Mouse (Mus musculus) neural tube, embryonic 12.5 days (tissue): ENCODE results near the gene Kcnq1. TPM values are rescaled to one million over a fixed set of nuclear protein-coding genes. Genes with fewer than 3 reads are reported as not detected.

Experiments used
- ATAC-seq: fragments of 200-750 bp; cut with Nextera tagmentation; 2 replicates; pipeline ENCODE4 v1.8.0; 2017; ENCODE audit warnings: low read depth, mild to moderate bottlenecking, moderate TSS enrichment, moderate library complexity; ENCODE audit not compliant: low FRiP score
- H3K27ac ChIP-seq: fragments of 300-500 bp; sonication (generic); 2 replicates; pipeline ENCODE4 v1.5.1; 2016
- H3K27me3 ChIP-seq: fragments of 300-500 bp; sonication (generic); replicated peaks from 2 replicates; pipeline ENCODE4 v1.6.1; 2016; ENCODE audit warnings: mild to moderate bottlenecking
- H3K36me3 ChIP-seq: fragments of 300-500 bp; sonication (generic); 2 replicates; pipeline ENCODE4 v1.6.1; 2016; ENCODE audit warnings: mild to moderate bottlenecking
- H3K4me1 ChIP-seq: fragments of 300-500 bp; sonication (generic); 2 replicates; pipeline ENCODE4 v1.6.1; 2016
- H3K4me2 ChIP-seq: fragments of 300-500 bp; sonication (generic); replicated peaks from 2 replicates; pipeline ENCODE4 v1.6.1; 2016; ENCODE audit warnings: mild to moderate bottlenecking
- H3K4me3 ChIP-seq: fragments of 300-500 bp; sonication (generic); 2 replicates; pipeline ENCODE4 v1.5.1; 2016
- H3K9ac ChIP-seq: fragments of 300-500 bp; sonication (generic); 2 replicates; pipeline ENCODE4 v1.6.1; 2016; ENCODE audit warnings: mild to moderate bottlenecking
- H3K9me3 ChIP-seq: fragments of 300-500 bp; sonication (generic); 2 replicates; pipeline ENCODE4 v1.6.1; 2016; ENCODE audit warnings: mild to moderate bottlenecking
- WGBS: fragments of 180-500 bp; shearing (Covaris S2); methylation state at CpG from one replicate; pipeline ENCODE4 v1.1.7; 2016; 5-methylcytosine and 5-hydroxymethylcytosine counted together
- polyA plus RNA-seq: library from polyadenylated mRNA; unstranded; fragments of >200 nt; fragmentation: Nextera tagmentation; extraction: Ambion mirVana; gene quantifications from 2 replicates; pipeline ENCODE4 v1.2.1, GENCODE M21; 2016

Gene Kcnq1
- polyA plus RNA-seq, 1 experiment from 2014 or later: 0.99 TPM

DNA sequence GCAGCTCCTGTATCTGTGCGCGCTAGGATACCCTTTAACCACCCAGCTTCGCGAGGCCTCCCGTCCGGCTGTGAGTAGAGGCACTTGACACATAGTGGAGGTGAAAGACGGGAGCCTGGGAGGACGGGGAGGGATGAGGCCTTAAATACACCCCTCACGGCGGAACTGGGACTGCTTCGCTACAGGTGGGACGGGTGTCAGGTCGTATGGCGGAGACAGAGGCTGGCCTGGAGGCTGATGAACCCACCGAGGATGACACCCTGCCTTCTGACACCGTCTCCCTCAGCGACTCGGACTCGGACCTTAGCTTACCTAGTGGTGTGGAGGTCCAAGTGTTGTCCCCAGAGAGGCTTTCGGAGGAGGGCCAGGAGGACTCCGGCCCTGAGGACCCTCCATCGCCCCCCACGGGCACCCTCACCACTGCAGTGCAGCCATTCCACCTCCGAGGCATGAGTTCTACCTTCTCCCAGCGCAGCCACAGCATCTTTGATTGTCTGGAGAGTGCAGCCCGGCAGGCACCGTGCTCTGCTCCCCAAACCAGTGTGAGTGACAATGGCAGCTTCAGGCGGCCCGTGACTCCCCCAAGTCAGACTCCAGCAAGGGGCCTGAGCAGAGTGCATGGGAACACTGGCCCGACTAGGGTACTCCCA lies 36.3 kb upstream of the Kcnq1 start:
- Histone ChIP-seq H3K4me3 (peak overlapping the region; percentile 84), H3K27me3 (no peaks in the 10 kb centered on the region), H3K36me3 (peaks cover 23% of the 10 kb centered on the region), H3K9ac (peak overlapping the region; percentile 88), H3K4me1 (peaks cover 31% of the 10 kb centered on the region), H3K9me3 (no peaks in the 10 kb centered on the region), H3K4me2 (peak overlapping the region; percentile 99), H3K27ac (0 out of 2 replicates have a peak overlapping the region, but pooled peaks have one; percentile 50)
- WGBS: 11% methylated on average over 30 of the region's 30 CpGs
- no peak; the same call in 1 of the 2 replicates for ATAC-seq

DNA sequence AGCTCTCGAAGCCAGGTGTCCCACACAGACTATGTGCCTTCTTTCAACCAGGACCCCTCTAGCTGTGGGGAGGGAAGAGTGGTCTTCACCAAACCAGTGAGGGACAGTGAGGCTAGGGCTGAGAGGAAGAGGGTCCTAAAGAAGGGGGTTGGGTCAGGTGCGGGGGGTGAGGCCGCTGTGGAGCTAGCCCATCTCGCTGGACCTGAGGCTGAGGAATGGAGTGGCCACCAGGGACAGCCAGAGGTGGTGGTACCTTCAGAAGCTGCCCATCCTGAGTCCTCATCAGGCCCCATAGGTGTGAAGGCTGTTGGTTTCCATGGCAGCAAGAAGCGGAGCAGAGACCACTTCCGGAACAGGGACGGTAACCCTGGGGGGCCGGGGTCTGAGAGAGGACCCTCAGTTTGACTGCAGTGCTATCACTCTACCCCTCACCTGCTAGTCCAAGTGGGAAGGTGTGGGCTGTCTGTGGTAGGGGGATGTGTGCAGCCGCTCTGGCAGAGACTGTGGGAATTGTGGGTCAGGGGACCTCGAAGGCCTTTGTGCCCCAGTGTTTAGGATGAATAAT lies 35.6 kb upstream of the Kcnq1 start:
- Histone ChIP-seq H3K4me1 (peaks cover 31% of the 10 kb centered on the region), H3K36me3 (peaks cover 16% of the 10 kb centered on the region), H3K9me3 (no peaks in the 10 kb centered on the region), H3K9ac (peak overlapping the region; percentile 88), H3K27me3 (no peaks in the 10 kb centered on the region), H3K27ac (no peak overlapping the region), H3K4me2 (peak overlapping the region; percentile 99), H3K4me3 (peak overlapping the region; percentile 84)
- no peak for ATAC-seq
- WGBS: 90% methylated on average over 10 of the region's 10 CpGs

DNA sequence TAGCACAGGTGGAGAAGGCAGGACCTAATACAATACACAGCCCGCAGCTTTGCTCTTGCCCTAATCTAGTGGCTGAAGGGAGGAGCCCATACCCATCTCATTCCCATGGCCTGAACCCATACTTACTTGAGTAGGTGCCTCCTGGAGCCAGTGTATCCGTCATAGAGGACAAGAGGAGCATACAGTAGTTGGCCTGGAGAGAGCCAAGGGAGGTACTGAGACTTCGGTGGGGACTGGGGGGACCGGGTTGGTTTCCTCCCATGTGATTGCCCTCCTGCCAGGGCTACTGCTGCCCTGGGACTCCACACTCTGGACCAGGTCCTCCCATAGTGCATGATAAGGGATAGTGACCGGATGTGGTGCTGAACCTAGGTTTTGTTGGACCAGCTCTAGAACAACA lies 33.6 kb upstream of the Kcnq1 start:
- H3K36me3 ChIP-seq: no peaks in the 10 kb centered on the region

DNA sequence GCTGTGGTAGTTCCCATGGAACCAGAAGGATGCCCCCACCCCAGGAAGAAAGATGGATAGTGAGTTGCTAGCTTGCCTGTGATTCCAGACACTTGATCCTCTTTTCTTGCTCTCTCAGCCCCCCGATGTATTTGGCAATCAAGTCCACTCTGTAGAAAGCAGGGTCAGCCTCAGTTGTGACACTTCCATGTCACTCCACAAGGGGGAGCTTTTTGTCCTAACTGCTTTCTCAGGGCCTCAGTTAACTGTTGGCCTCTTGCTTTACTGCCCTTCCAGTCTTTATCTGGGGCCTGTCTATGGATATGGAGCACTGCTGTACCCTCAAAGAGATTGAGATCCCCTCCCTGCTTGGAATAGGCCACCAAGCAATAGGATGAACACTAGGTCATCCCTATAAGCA lies 33.1 kb upstream of the Kcnq1 start:
- no peak for ATAC-seq
- WGBS: 65% methylated on average over 1 of the region's 1 CpGs

More for the DNA sequence above, 33.6 kb upstream of the Kcnq1 start:
- H3K9me3 ChIP-seq: no peaks in the 10 kb centered on the region
- H3K27me3 ChIP-seq: no peaks in the 10 kb centered on the region
- no peak overlapping the region for H3K4me2 ChIP-seq
- no peak overlapping the region for H3K27ac ChIP-seq
- no peak for ATAC-seq
- H3K4me1 ChIP-seq: peaks cover 29% of the 10 kb centered on the region
- H3K4me3 ChIP-seq: no peak overlapping the region
- WGBS: 88% methylated on average over 5 of the region's 5 CpGs
- H3K9ac ChIP-seq: no peak overlapping the region

DNA sequence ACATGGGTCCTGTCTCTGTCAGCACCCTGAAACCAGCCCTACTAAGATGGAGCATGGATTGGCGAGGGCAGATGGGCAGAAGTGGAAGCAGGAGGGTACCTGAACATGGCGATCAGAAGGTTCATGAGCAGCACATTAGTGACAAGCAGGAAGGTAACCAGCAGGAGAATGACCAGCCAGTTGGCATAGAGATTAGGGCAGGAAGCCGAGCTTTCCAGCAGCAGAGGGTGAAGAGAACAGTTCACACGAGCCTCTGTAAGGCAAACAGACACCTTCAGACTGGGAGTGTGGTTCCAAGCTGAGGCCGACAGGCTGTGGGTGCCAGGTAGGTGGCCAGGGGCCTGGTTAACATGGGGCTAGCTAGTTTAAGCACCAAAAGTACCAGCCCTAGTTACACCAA lies 30.8 kb upstream of the Kcnq1 start:
- Histone ChIP-seq H3K9me3 (no peaks in the 10 kb centered on the region), H3K4me2 (no peak overlapping the region), H3K4me1 (peaks cover 11% of the 10 kb centered on the region), H3K27ac (no peak overlapping the region), H3K36me3 (no peaks in the 10 kb centered on the region), H3K9ac (no peak overlapping the region), H3K27me3 (no peaks in the 10 kb centered on the region), H3K4me3 (no peak overlapping the region)
- no peak for ATAC-seq
- 73% methylated on average over 5 of the region's 5 CpGs for WGBS

More for the DNA sequence above, 33.1 kb upstream of the Kcnq1 start:
- Histone ChIP-seq H3K27me3 (no peaks in the 10 kb centered on the region), H3K9ac (no peak overlapping the region), H3K36me3 (no peaks in the 10 kb centered on the region), H3K9me3 (no peaks in the 10 kb centered on the region), H3K4me1 (peaks cover 25% of the 10 kb centered on the region), H3K27ac (no peak overlapping the region), H3K4me3 (no peak overlapping the region), H3K4me2 (no peak overlapping the region)

DNA sequence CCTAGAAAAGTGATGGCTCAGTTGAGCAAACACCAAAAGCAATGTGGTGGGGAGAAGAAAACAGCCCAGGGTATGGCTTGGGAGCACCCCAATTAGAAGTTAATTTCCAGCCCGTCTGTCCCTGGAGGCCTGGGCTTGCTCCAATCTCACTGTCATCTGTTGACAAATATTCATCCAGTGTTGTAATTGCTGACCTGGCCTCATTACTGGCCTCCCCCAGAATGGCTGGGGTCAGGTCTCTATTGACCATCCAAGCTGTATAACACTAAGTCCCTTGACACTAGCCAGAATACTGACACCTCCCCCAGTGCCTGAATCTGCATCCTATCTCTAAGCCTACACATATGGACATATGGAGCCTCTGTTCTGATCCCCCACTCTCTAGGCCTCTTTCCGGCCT lies 28.8 kb upstream of the Kcnq1 start:
- no peak for ATAC-seq
- H3K27ac ChIP-seq: no peak overlapping the region
- H3K36me3 ChIP-seq: no peaks in the 10 kb centered on the region
- no peak overlapping the region for H3K9ac ChIP-seq
- H3K4me2 ChIP-seq: no peak overlapping the region
- no peaks in the 10 kb centered on the region for H3K27me3 ChIP-seq
- H3K4me3 ChIP-seq: no peak overlapping the region
- H3K4me1 ChIP-seq: no peaks in the 10 kb centered on the region
- H3K9me3 ChIP-seq: no peaks in the 10 kb centered on the region
- WGBS: 81% methylated on average over 2 of the region's 2 CpGs

DNA sequence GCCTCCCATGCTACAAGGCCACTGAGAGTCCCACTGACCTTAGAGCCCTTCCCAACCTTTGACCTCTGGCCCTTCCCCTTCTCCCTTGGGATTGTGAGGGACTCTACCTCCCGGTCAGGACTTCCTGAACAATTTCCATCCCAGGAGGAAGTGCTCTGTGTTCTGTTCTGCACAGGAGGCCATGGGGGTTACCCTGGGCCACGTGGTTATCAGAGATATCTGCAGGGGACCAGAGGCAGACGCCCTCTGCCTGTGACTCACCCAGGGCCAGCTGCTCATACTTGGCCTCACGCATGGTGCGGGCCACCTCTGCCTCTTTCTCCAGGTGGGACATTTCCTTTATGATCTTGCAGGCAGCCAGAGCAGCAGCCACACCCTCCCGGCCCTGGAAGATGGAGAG lies 24.1 kb upstream of the Kcnq1 start:
- no peak for ATAC-seq
- peaks cover 4% of the 10 kb centered on the region; the same call in 1 of the 2 replicates for H3K4me1 ChIP-seq
- 70% methylated on average over 6 of the region's 6 CpGs for WGBS
- H3K4me2 ChIP-seq: no peak overlapping the region
- no peaks in the 10 kb centered on the region for H3K36me3 ChIP-seq
- no peaks in the 10 kb centered on the region for H3K9me3 ChIP-seq
- no peak overlapping the region for H3K27ac ChIP-seq
- H3K27me3 ChIP-seq: no peaks in the 10 kb centered on the region
- no peak overlapping the region for H3K4me3 ChIP-seq
- H3K9ac ChIP-seq: 0 out of 2 replicates have a peak overlapping the region, but pooled peaks have one; percentile 13

DNA sequence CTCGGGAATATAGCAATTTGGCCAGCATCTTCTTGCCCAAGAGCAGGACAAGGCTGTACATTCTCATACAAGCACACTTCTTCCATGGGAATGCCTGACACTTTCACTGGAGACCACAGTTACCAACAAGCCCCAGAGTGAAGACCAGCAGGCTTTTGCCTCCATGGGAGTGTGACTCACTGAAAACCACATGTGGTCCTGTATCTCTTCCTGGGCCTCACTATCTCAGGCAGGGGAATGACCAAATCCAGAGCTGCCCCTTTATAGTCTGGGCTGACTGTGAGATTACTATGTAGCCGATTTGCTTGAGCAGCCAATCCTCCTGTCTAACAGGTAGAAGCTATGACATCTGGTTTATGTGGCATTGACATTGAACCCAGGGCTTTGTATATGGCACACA lies 22.5 kb upstream of the Kcnq1 start:
- Histone ChIP-seq H3K9me3 (no peaks in the 10 kb centered on the region), H3K36me3 (no peaks in the 10 kb centered on the region), H3K4me2 (no peak overlapping the region), H3K27ac (no peak overlapping the region), H3K9ac (no peak overlapping the region), H3K4me3 (no peak overlapping the region), H3K4me1 (peaks cover 10% of the 10 kb centered on the region; the same call in 1 of the 2 replicates), H3K27me3 (no peaks in the 10 kb centered on the region)
- no peak for ATAC-seq
- WGBS: 85% methylated on average over 2 of the region's 2 CpGs

DNA sequence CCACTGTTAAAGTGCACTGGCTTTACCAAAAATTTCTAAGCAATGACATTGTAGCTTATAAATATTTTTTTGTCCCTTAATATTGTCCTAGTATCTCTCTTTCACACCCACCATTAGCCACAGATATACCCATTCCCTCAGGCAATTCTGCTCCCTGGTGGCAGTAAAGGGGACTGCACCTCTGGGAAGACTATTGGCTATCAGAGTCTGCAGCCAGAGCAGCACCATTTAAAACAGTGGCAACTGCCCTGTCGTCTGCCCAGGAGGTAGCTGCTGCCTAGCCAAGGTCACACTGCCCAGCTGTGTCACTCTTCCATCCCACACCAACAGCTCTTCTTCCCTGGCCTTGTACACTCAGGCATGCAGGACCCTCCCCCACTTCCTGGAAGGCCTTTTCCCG lies 19.8 kb upstream of the Kcnq1 start:
- Histone ChIP-seq H3K27ac (no peak overlapping the region), H3K4me2 (no peak overlapping the region), H3K27me3 (no peaks in the 10 kb centered on the region; the same call in 1 of the 2 replicates), H3K4me1 (peaks cover 10% of the 10 kb centered on the region; the same call in 1 of the 2 replicates), H3K4me3 (no peak overlapping the region), H3K9me3 (no peaks in the 10 kb centered on the region), H3K9ac (no peak overlapping the region), H3K36me3 (no peaks in the 10 kb centered on the region)
- no peak for ATAC-seq
- 53% methylated on average over 2 of the region's 2 CpGs for WGBS

DNA sequence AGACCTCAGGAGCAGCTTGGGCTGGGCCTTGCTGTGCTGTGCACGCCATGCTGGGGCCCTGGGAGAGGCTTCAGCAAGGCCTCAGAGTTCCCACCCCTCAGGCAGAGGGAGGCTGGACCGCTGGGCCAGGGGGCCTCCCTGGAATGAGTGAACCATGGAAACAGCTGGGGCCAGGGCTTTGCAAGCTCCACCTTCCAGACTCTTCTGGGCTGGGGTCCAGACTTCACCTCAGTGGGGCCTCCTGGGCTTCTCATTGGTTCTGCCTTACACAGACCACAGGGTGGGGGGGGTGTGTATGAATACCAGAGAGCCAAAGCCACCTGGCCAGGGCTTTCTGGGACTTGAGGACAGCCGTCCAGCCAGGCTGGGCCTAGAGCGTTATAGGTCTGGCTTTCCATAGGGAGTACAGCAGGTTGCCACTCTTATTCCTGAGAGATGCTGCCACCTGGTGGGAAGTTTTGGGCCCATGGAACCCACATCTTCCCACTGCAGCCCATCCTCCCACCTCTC lies 19.0 kb upstream of the Kcnq1 start:
- Histone ChIP-seq H3K4me1 (peaks cover 10% of the 10 kb centered on the region; the same call in 1 of the 2 replicates), H3K4me2 (no peak overlapping the region), H3K4me3 (no peak overlapping the region), H3K27me3 (no peaks in the 10 kb centered on the region; the same call in 1 of the 2 replicates), H3K9ac (no peak overlapping the region), H3K9me3 (no peaks in the 10 kb centered on the region), H3K27ac (no peak overlapping the region), H3K36me3 (no peaks in the 10 kb centered on the region)
- WGBS: 40% methylated on average over 4 of the region's 4 CpGs
- peak; percentile 58 for ATAC-seq

DNA sequence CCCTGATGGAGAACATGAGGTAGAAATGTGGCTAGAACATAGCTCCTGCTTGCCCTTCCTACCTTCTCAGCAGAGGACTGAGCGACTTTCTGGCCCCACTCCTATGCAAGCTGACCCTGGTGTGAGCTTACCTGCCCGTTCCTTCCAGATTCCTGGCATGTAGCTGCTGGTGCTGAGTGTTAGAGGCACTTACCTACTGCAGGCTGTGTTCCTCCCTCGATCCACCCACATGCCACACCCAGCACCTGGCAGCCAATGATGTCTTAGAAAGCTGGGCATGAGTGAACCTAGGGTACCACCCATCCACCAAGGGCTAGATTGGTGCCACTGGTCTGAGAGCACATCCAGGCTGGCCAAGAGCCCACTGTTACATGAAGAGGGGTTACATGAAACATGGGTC lies 12.3 kb upstream of the Kcnq1 start:
- H3K4me2 ChIP-seq: no peak overlapping the region
- no peak overlapping the region for H3K27ac ChIP-seq
- no peak overlapping the region for H3K9ac ChIP-seq
- ATAC-seq: no peak
- no peak overlapping the region for H3K4me3 ChIP-seq
- no peaks in the 10 kb centered on the region for H3K36me3 ChIP-seq
- WGBS: 67% methylated on average over 3 of the region's 3 CpGs
- H3K9me3 ChIP-seq: no peaks in the 10 kb centered on the region
- H3K4me1 ChIP-seq: no peaks in the 10 kb centered on the region
- no peaks in the 10 kb centered on the region; the same call in 1 of the 2 replicates for H3K27me3 ChIP-seq

DNA sequence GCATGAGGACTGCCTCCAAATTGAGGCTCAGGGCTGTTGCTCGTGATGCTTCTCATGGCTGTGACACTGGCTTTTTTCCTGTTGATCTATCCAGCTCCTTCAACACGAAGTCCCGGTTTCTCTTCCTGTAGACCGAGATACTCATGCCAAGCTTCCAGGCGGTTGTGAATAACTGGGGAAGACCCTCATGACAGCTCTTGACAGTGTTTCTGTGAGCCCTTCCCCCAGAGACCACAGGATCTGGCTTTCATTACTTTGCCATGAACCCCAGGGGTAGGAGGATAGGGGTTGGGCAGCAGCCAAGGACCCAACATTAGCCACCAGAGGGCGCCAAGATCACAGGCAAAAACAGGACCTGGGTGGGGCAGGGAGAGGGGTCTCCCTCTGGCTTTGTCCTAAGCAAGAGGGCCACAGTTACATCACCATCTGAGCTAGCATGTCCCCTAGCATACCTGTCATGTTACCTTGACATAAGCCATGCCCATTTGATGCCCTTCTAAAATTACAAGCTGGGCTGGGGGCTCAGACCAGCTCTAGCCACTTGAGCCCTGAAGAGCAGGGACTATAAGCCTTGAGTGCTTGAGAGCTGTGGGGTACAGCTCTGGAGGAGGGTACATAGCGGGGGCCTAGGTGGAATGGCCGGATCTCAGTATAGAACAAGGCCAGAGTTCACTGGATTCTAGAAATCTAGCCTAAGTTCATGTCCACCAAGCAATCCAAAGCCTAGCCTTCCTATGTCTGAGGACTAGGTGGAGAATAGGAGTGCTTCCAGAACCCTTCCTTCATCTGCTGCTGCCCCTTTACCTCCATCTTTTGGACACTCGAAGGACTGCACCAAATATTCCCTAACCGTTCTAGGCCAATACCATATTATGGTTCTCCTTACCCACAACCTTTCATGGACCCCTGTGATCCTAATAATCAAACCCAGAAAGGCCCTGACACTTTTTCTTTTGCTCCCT lies 11.3 kb upstream of the Kcnq1 start, which contains the start of gene Trpm5:
Gene Trpm5, minus strand, starts transcription at position 51 of the 962 bp plus-strand sequence.
- Histone ChIP-seq H3K4me1 (no peaks in the 10 kb centered on the region), H3K27me3 (no peaks in the 10 kb centered on the region; the same call in 1 of the 2 replicates), H3K4me3 (no peak within 1 kb of the TSS), H3K9ac (no peak within 1 kb of the TSS), H3K9me3 (no peaks in the 10 kb centered on the region), H3K27ac (no peak within 1 kb of the TSS), H3K4me2 (no peak within 1 kb of the TSS), H3K36me3 (no peaks in the 10 kb centered on the region)
- ATAC-seq: no peak
- WGBS: 51% methylated on average over 10 of the region's 10 CpGs
